ENCODE assay signal across 16 mouse cellular contexts in genomic region chr9:63596660-63597059, GRCm38 (mm10). TPM values are rescaled to one million over a fixed set of nuclear protein-coding genes. Genes with fewer than 3 reads are reported as not detected.
A peak's percentile ranks its signal among the peaks of the same experiment; 100 is the strongest.
DNase-seq lines count a peak whose midpoint lies in the region; ATAC-seq and TF ChIP-seq lines count a peak whose summit lies in the region.
"Had no signal": no experiment of that assay in that cellular context is flagged by ENCODE, and none has a peak within 500 bp of the region (broad histone marks: within the 10 kb centered on the region; RNA-seq: fewer than 3 reads in every experiment).

No protein-coding gene starts in this region.

- no peak for TF ChIP-seq POLR2A in liver, adult 2 months (IDR thresholded peaks at IDR 0.05; ENCODE audit: extremely low read depth, insufficient read depth, low read length)

- ATAC-seq in liver, embryonic 12.5 days: no peak
- ATAC-seq in limb, embryonic 15.5 days (ENCODE audit: insufficient number of reproducible peaks, low FRiP score, low TSS enrichment, low read depth): peak; percentile 48; the same call in 1 of the 2 replicates
- ATAC-seq in intestine, embryonic 15.5 days: no peak
- ATAC-seq: forebrain, postnatal 0 days had no signal

- no peaks in the 10 kb centered on the region for H3K36me3 ChIP-seq in liver, adult 2 months (ENCODE audit: control insufficient read depth, insufficient read depth, low read length)
- H3K36me3 ChIP-seq in liver, embryonic 12.5 days: no peaks in the 10 kb centered on the region
- no peaks in the 10 kb centered on the region for H3K36me3 ChIP-seq in limb, embryonic 15.5 days
- no peaks in the 10 kb centered on the region for H3K36me3 ChIP-seq in intestine, embryonic 15.5 days
- H3K36me3 ChIP-seq: hindbrain, embryonic 12.5 days had no signal

- DNase-seq in liver, adult 2 months (ENCODE audit: extremely low read depth, low read depth, low spot score): peak; percentile 56
- DNase-seq in kidney, postnatal 14 days: peak; percentile 72
- peak; percentile 79 to 88 for DNase-seq in lung, postnatal 4 days
- no peak for DNase-seq in retina, postnatal 1 day
- DNase-seq: forebrain, postnatal 0 days; gastrocnemius, postnatal 25 days; right cerebral cortex, postnatal 25 days had no signal

- no peak overlapping the region for H3K27ac ChIP-seq in liver, adult 2 months (replicated peaks; ENCODE audit: insufficient read depth, low read depth, low read length)
- H3K27ac ChIP-seq in liver, embryonic 12.5 days: no peak overlapping the region
- peak overlapping the region; percentile 59; the same call in 1 of the 2 replicates for H3K27ac ChIP-seq in limb, embryonic 15.5 days
- no peak overlapping the region for H3K27ac ChIP-seq in intestine, embryonic 15.5 days
- H3K27ac ChIP-seq: hindbrain, embryonic 12.5 days; kidney, postnatal 0 days had no signal

- WGBS in liver, adult 2 months: 53% methylated on average over 9 of the region's 9 CpGs
- WGBS in liver, embryonic 12.5 days (ENCODE audit: insufficient replicate concordance): 74% methylated on average over 9 of the region's 9 CpGs
- 27% methylated on average over 9 of the region's 9 CpGs for WGBS in limb, embryonic 15.5 days
- WGBS in intestine, embryonic 15.5 days: 65% methylated on average over 9 of the region's 9 CpGs

- no peaks in the 10 kb centered on the region for H3K27me3 ChIP-seq in liver, adult 2 months (ENCODE audit: control insufficient read depth, insufficient read depth, low read length)
- H3K27me3 ChIP-seq in liver, embryonic 12.5 days (replicated peaks): no peaks in the 10 kb centered on the region
- no peaks in the 10 kb centered on the region for H3K27me3 ChIP-seq in limb, embryonic 15.5 days
- no peaks in the 10 kb centered on the region; the same call in 1 of the 2 replicates for H3K27me3 ChIP-seq in intestine, embryonic 15.5 days (replicated peaks)
- H3K27me3 ChIP-seq: CH12.LX; hindbrain, embryonic 12.5 days had no signal

- no peak overlapping the region for H3K4me2 ChIP-seq in liver, embryonic 12.5 days
- 0 out of 2 replicates have a peak overlapping the region, but pooled peaks have one; percentile 8 for H3K4me2 ChIP-seq in limb, embryonic 15.5 days
- H3K4me2 ChIP-seq in intestine, embryonic 15.5 days (replicated peaks): no peak overlapping the region
- H3K4me2 ChIP-seq: hindbrain, embryonic 12.5 days had no signal

- no peaks in the 10 kb centered on the region for H3K4me1 ChIP-seq in liver, adult 2 months (ENCODE audit: control insufficient read depth, insufficient read depth, low read length)
- peaks cover 5% of the 10 kb centered on the region; the same call in 1 of the 2 replicates for H3K4me1 ChIP-seq in liver, embryonic 12.5 days
- H3K4me1 ChIP-seq in limb, embryonic 15.5 days: peaks cover 23% of the 10 kb centered on the region
- no peaks in the 10 kb centered on the region; the same call in 1 of the 2 replicates for H3K4me1 ChIP-seq in intestine, embryonic 15.5 days (replicated peaks)
- H3K4me1 ChIP-seq: hindbrain, embryonic 12.5 days had no signal

- no peaks in the 10 kb centered on the region for H3K79me2 ChIP-seq in liver, adult 2 months (ENCODE audit: control insufficient read depth, insufficient read depth, low read length)

- no peak overlapping the region for H3K9ac ChIP-seq in liver, adult 2 months (ENCODE audit: low read depth, low read length)
- H3K9ac ChIP-seq in liver, embryonic 12.5 days: no peak overlapping the region
- H3K9ac ChIP-seq in limb, embryonic 15.5 days: no peak overlapping the region
- no peak overlapping the region for H3K9ac ChIP-seq in intestine, embryonic 15.5 days
- H3K9ac ChIP-seq: forebrain, postnatal 0 days; hindbrain, embryonic 12.5 days had no signal

- no peak overlapping the region for H3K4me3 ChIP-seq in liver, adult 2 months (ENCODE audit: insufficient read depth, low read depth, low read length)
- no peak overlapping the region for H3K4me3 ChIP-seq in liver, embryonic 12.5 days
- H3K4me3 ChIP-seq in limb, embryonic 15.5 days: no peak overlapping the region
- no peak overlapping the region for H3K4me3 ChIP-seq in intestine, embryonic 15.5 days (replicated peaks)
- H3K4me3 ChIP-seq: hindbrain, embryonic 12.5 days had no signal

- no peaks in the 10 kb centered on the region for H3K9me3 ChIP-seq in liver, embryonic 12.5 days (replicated peaks)
- no peaks in the 10 kb centered on the region for H3K9me3 ChIP-seq in limb, embryonic 15.5 days
- no peaks in the 10 kb centered on the region for H3K9me3 ChIP-seq in intestine, embryonic 15.5 days
- H3K9me3 ChIP-seq: hindbrain, embryonic 12.5 days had no signal

- TF ChIP-seq CTCF in liver, adult 2 months (IDR thresholded peaks at IDR 0.05; ENCODE audit: low read depth, low read length): no peak

RNA-seq across cellular contexts. Expression of gene Iqch, which starts 5.6 kb away (rescaled TPM):
- 0.13 and 0.28 TPM in 2 replicates for total RNA-seq in liver, adult 2 months (2014; rRNA removed)
- 0.02 and 0.06 TPM in 2 replicates for polyA plus RNA-seq in liver, adult 2 months (2012; rRNA removed)
- polyA plus RNA-seq in liver, embryonic 12.5 days (2016; fragmentation: Nextera tagmentation; extraction: Ambion mirVana): not detected in 2 replicates
- polyA plus RNA-seq in limb, embryonic 15.5 days (2015; fragmentation: Nextera tagmentation; extraction: Ambion mirVana): 0.06 and 0.13 TPM in 2 replicates
- 0.08 and 0.14 TPM in 2 replicates for polyA plus RNA-seq in intestine, embryonic 15.5 days (2015; fragmentation: Nextera tagmentation; extraction: Ambion mirVana)
- total RNA-seq: adrenal gland, adult 18-20 months; gastrocnemius, postnatal 25 days had no signal
- polyA plus RNA-seq: heart, embryonic 14.5 days; liver, embryonic 16.5 days had no signal

RNA-seq across cellular contexts. Expression of gene Aagab, which starts 5.8 kb away (rescaled TPM):
- 14.4 and 14.9 TPM in 2 replicates for total RNA-seq in liver, adult 2 months (2014; rRNA removed)
- 10.6 and 11.9 TPM in 2 replicates for polyA plus RNA-seq in liver, adult 2 months (2012; rRNA removed)
- 25.3 and 26.2 TPM in 2 replicates for polyA plus RNA-seq in liver, embryonic 12.5 days (2016; fragmentation: Nextera tagmentation; extraction: Ambion mirVana)
- 25.7 and 30.5 TPM in 2 replicates for polyA plus RNA-seq in limb, embryonic 15.5 days (2015; fragmentation: Nextera tagmentation; extraction: Ambion mirVana)
- polyA plus RNA-seq in intestine, embryonic 15.5 days (2015; fragmentation: Nextera tagmentation; extraction: Ambion mirVana): 27.2 and 28.2 TPM in 2 replicates
